Mouse (Mus musculus) myocyte (in vitro differentiated cells): ENCODE results near the gene Sema4a. TPM values are rescaled to one million over a fixed set of nuclear protein-coding genes. Genes with fewer than 3 reads are reported as not detected.

ENCODE experiments used
- H3K27me3 ChIP-seq: one replicate; pipeline ENCODE4 v1.6.1; 2011; ENCODE audit not compliant: control insufficient read depth, insufficient read depth, insufficient read length
- H3K36me3 ChIP-seq: one replicate; pipeline ENCODE4 v1.6.1; 2011; ENCODE audit not compliant: control insufficient read depth, insufficient read depth
- H3K4me2 ChIP-seq: one replicate; pipeline ENCODE4 v1.6.1; 2011; ENCODE audit warnings: low read depth, control low read depth
- H3K4me3 ChIP-seq: one replicate; pipeline ENCODE4 v1.5.1; 2011; ENCODE audit warnings: mild to moderate bottlenecking, control low read depth, moderate library complexity
- H3K79me2 ChIP-seq: one replicate; pipeline ENCODE4 v1.6.1; 2011; ENCODE audit not compliant: control insufficient read depth, insufficient read depth
- H3ac ChIP-seq: one replicate; pipeline ENCODE4 v1.6.1; 2011; ENCODE audit not compliant: control insufficient read depth, insufficient read length
- CEBPB ChIP-seq: IDR thresholded peaks from 2 replicates; pipeline ENCODE4 v1.6.1; 2011; ENCODE audit warnings: mild to moderate bottlenecking, moderate library complexity; ENCODE audit not compliant: poor library complexity, insufficient read depth, severe bottlenecking
- E2F4 ChIP-seq: IDR thresholded peaks from one replicate; pipeline ENCODE4 v1.6.1; 2011; ENCODE audit warnings: mild to moderate bottlenecking, control low read depth, moderate library complexity; ENCODE audit not compliant: insufficient read depth
- MAX ChIP-seq: IDR thresholded peaks from one replicate; pipeline ENCODE4 v1.6.1; 2011; ENCODE audit warnings: low read depth, mild to moderate bottlenecking, control low read depth
- MYOD1 ChIP-seq, 3 experiments: IDR thresholded peaks; one replicate each; pipeline ENCODE4 v1.6.1; 2011; ENCODE audit warnings: control low read depth in 2 of 3, low read depth in 2 of 3, mild to moderate bottlenecking in 2 of 3, moderate library complexity in 1 of 3; ENCODE audit not compliant: insufficient read length in 2 of 3, control insufficient read depth in 1 of 3
- MYOG ChIP-seq, 3 experiments: IDR thresholded peaks; one replicate each; pipeline ENCODE4 v1.6.1; 2011; ENCODE audit warnings: control low read depth in 2 of 3, low read depth in 2 of 3, mild to moderate bottlenecking in 2 of 3; ENCODE audit not compliant: insufficient read length in 2 of 3, control insufficient read depth in 1 of 3, insufficient read depth in 1 of 3
- POLR2A ChIP-seq: IDR thresholded peaks from one replicate; pipeline ENCODE4 v1.6.1; 2011; ENCODE audit warnings: low read depth, mild to moderate bottlenecking, control low read depth, moderate library complexity; ENCODE audit not compliant: insufficient read length
- POLR2AphosphoS2 ChIP-seq: IDR thresholded peaks from one replicate; pipeline ENCODE4 v1.6.1; 2011; ENCODE audit warnings: low read depth, control low read depth; ENCODE audit not compliant: insufficient read length
- REST ChIP-seq: IDR thresholded peaks from one replicate; pipeline ENCODE4 v1.6.1; 2011; ENCODE audit warnings: mild to moderate bottlenecking, control low read depth, moderate library complexity; ENCODE audit not compliant: insufficient read depth, insufficient read length
- SRF ChIP-seq: IDR thresholded peaks from one replicate; pipeline ENCODE4 v1.6.1; 2011; ENCODE audit warnings: low read depth; ENCODE audit not compliant: control insufficient read depth, insufficient read length
- TCF12 ChIP-seq: IDR thresholded peaks from one replicate; pipeline ENCODE4 v1.6.1; 2011; ENCODE audit warnings: mild to moderate bottlenecking, control low read depth; ENCODE audit not compliant: poor library complexity, insufficient read depth, severe bottlenecking
- TCF3 ChIP-seq: IDR thresholded peaks from one replicate; pipeline ENCODE4 v1.6.1; 2011; ENCODE audit warnings: low read depth, control low read depth; ENCODE audit not compliant: insufficient read length
- USF1 ChIP-seq: IDR thresholded peaks from one replicate; pipeline ENCODE4 v1.6.1; 2011; ENCODE audit warnings: low read depth, mild to moderate bottlenecking, control low read depth, moderate library complexity
- polyA plus RNA-seq: library from polyadenylated mRNA; unstranded; fragments of >200 nt; fragmentation: generic; extraction: Trizol; gene quantifications from one replicate; pipeline ENCODE4 v1.2.1, GENCODE M21; 2012; ENCODE audit warnings: missing spikeins

The Sema4a gene
- polyA plus RNA-seq, 1 experiment = 0.35 TPM

DNA sequence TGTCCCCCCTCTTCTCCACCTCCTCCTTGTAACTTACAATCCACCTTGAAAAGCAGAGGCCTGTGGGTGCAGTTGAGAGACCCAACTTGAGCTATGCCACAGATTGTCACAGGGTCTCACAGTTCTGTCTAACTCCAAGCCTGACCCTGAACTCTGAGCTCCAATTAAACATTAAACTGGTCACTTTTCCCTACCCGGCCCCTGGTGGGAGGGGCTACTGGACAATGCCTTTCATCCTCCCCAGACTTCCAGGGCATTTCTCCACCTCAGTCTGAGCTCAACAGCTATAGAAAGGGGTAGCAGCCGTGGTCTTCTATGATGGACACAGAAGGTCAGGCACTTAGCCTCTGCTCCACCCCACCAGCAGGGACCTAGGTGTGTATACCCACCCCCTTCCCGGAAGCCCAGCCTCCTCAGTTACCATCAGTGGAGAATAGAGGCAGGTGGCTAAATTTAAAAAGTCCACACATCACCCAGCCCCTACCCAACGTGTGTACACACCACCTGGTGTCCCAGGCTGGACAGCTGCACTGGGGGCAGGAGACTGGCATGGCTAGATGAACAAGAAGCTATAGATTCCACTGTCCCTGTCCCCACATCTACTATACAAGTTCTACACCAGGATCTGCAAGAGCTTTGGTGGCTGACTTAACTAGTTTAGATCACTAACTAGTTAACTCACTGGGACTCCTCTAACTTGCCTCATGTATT is 39.8 kb upstream of the Sema4a start:
- Histone ChIP-seq H3K27me3 (no peaks in the 10 kb centered on the region), H3ac (peak overlapping the region; percentile 75), H3K4me2 (peak overlapping the region; percentile 86), H3K4me3 (peak overlapping the region; percentile 100), H3K79me2 (peaks cover 71% of the 10 kb centered on the region), H3K36me3 (peaks cover 24% of the 10 kb centered on the region)
- TF ChIP-seq MAX (no peak), REST (no peak), POLR2AphosphoS2 (peak; percentile 71), MYOD1 (IDR thresholded peaks at IDR 0.05; ENCODE audit: control insufficient read depth in 1 of 3, insufficient read length in 2 of 3, low read depth in 2 of 3) (peak; percentile 44 to 96 (median 95)), MYOG (IDR thresholded peaks at IDR 0.05; ENCODE audit: control insufficient read depth in 1 of 3, insufficient read depth in 1 of 3, insufficient read length in 2 of 3, low read depth in 2 of 3) (peak; percentile 80 to 97 (median 88)), CEBPB (no peak), POLR2A (peak; percentile 47), TCF12 (peak; percentile 86), SRF (no peak), TCF3 (peak; percentile 86), USF1 (no peak), E2F4 (no peak)

- Histone ChIP-seq H3K4me3 (peak overlapping the region; percentile 100), H3K36me3 (peaks cover 25% of the 10 kb centered on the region), H3K79me2 (peaks cover 78% of the 10 kb centered on the region), H3K27me3 (no peaks in the 10 kb centered on the region), H3K4me2 (peak overlapping the region; percentile 96), H3ac (peak overlapping the region; percentile 75)
- TF ChIP-seq POLR2AphosphoS2 (peak; percentile 80), MYOG (IDR thresholded peaks at IDR 0.05; ENCODE audit: control insufficient read depth in 1 of 3, insufficient read depth in 1 of 3, insufficient read length in 2 of 3, low read depth in 2 of 3) (peak; percentile 86 to 99 (median 98)), CEBPB (no peak), REST (no peak), E2F4 (no peak), TCF3 (peak; percentile 65), MAX (no peak), MYOD1 (IDR thresholded peaks at IDR 0.05; ENCODE audit: control insufficient read depth in 1 of 3, insufficient read length in 2 of 3, low read depth in 2 of 3) (peak; percentile 85 to 99 (median 95)), TCF12 (peak; percentile 77), POLR2A (peak; percentile 62), SRF (no peak), USF1 (no peak)
These were observed 39.1 kb upstream of the Sema4a start for GRCm38 (mm10) chr3:88500087-88500486.

DNA sequence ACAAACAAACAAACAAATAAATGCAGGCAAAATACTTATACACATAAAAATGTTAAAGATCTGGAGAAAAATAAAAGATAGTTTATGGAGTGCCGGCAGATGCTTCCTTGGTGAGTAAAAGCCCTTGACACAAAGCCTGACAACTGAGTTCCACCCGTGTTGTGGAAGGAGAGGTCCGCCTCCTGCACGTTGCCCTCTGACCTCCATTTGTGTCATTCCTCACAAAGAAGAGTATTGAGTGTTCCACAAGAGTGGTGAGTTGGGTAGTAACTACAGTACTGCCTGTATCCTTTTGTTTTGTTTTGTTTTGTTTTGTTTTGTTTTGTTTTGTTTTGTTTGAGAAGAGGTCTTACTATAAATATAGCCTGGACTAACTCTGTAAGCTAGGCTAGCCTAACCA is 38.6 kb upstream of the Sema4a start:
- peaks cover 25% of the 10 kb centered on the region for H3K36me3 ChIP-seq
- H3ac ChIP-seq = no peak overlapping the region
- no peak for TF ChIP-seq MAX
- TF ChIP-seq MYOG (IDR thresholded peaks at IDR 0.05; ENCODE audit: control insufficient read depth in 1 of 3, insufficient read depth in 1 of 3, insufficient read length in 2 of 3, low read depth in 2 of 3) = no peak
- no peak for TF ChIP-seq SRF
- TF ChIP-seq POLR2A = peak; percentile 43
- TF ChIP-seq TCF12 = no peak
- no peak for TF ChIP-seq CEBPB
- peak; percentile 50 for TF ChIP-seq POLR2AphosphoS2
- no peak for TF ChIP-seq E2F4
- no peak for TF ChIP-seq REST
- no peaks in the 10 kb centered on the region for H3K27me3 ChIP-seq
- H3K4me2 ChIP-seq = peak overlapping the region; percentile 96
- H3K4me3 ChIP-seq = peak overlapping the region; percentile 100
- peaks cover 81% of the 10 kb centered on the region for H3K79me2 ChIP-seq

GRCm38 (mm10) chr3:88495741-88496415 is 34.9 kb upstream of the Sema4a start:
- Histone ChIP-seq H3ac (no peak overlapping the region), H3K27me3 (no peaks in the 10 kb centered on the region), H3K4me2 (peak overlapping the region; percentile 96), H3K4me3 (peak overlapping the region; percentile 13), H3K79me2 (peaks cover 76% of the 10 kb centered on the region), H3K36me3 (peaks cover 34% of the 10 kb centered on the region)
- TF ChIP-seq MYOD1 (IDR thresholded peaks at IDR 0.05; ENCODE audit: control insufficient read depth in 1 of 3, insufficient read length in 2 of 3, low read depth in 2 of 3) = peak in 1 of 3 experiments; percentile 26
- no peak for TF ChIP-seq MYOG (IDR thresholded peaks at IDR 0.05; ENCODE audit: control insufficient read depth in 1 of 3, insufficient read depth in 1 of 3, insufficient read length in 2 of 3, low read depth in 2 of 3)
- TF ChIP-seq CEBPB = no peak
- TF ChIP-seq MAX = no peak
- TF ChIP-seq TCF12 = no peak
- peak; percentile 48 for TF ChIP-seq POLR2A
- no peak for TF ChIP-seq TCF3
- no peak for TF ChIP-seq REST
- no peak for TF ChIP-seq POLR2AphosphoS2
- no peak for TF ChIP-seq E2F4
- no peak for TF ChIP-seq SRF
